In the genomic region with DNA sequence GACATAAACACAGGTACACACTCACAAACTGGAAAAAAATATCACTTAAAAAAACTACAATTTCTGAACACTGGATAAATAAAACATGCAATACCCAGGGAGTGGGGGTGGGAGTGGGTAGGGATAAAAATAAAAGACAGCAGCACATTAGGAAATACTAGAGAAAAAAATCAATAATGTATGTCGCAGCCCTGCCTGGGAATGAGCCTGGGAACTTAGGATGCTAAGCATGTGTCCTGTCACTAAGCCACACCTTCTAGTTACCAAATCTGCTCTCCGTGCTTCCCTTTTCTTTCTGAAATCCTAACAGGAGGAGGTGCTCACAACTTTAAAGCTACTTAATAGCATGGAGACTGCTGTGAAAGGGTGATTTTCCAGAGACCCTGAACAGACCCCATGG, we compare ENCODE assay signal across 26 mouse cellular contexts.
"Had no signal": no experiment of that assay in that cellular context is flagged by ENCODE, and none has a peak within 500 bp of the region (broad histone marks: within the 10 kb centered on the region; RNA-seq: fewer than 3 reads in every experiment).

No protein-coding gene starts in this region.

- H3K9me3 ChIP-seq: heart, embryonic 10.5 days; heart, embryonic 12.5 days; hindbrain, embryonic 10.5 days; hindbrain, embryonic 12.5 days; intestine, embryonic 15.5 days; limb, embryonic 13.5 days; limb, embryonic 15.5 days had no signal

- H3K4me3 ChIP-seq: gastrocnemius, adult 2 months; heart, adult 2 months; heart, embryonic 10.5 days; heart, embryonic 12.5 days; hindbrain, embryonic 10.5 days; hindbrain, embryonic 12.5 days; intestine, embryonic 15.5 days; layer of hippocampus, adult 2 months; left cerebral cortex, adult 2 months; limb, embryonic 13.5 days; limb, embryonic 15.5 days had no signal

- H3K4me2 ChIP-seq: heart, embryonic 12.5 days; hindbrain, embryonic 12.5 days; hindbrain, embryonic 14.5 days; intestine, embryonic 15.5 days; limb, embryonic 13.5 days; limb, embryonic 15.5 days had no signal

- H3K27ac ChIP-seq: gastrocnemius, adult 2 months; heart, adult 2 months; heart, embryonic 10.5 days; hindbrain, embryonic 10.5 days; hindbrain, embryonic 12.5 days; hindbrain, embryonic 14.5 days; intestine, embryonic 15.5 days; layer of hippocampus, adult 2 months; left cerebral cortex, adult 2 months; limb, embryonic 13.5 days; limb, embryonic 15.5 days; liver, embryonic 14.5 days had no signal

- ATAC-seq: hindbrain, embryonic 16.5 days; inflammation-experienced regulatory T-cells, adult 6 months; intestine, embryonic 15.5 days; intestine, postnatal 0 days had no signal

- H3K4me1 ChIP-seq: heart, embryonic 10.5 days; hindbrain, embryonic 10.5 days; hindbrain, embryonic 12.5 days; intestine, embryonic 15.5 days; limb, embryonic 13.5 days; limb, embryonic 15.5 days had no signal

- H3K27me3 ChIP-seq: heart, embryonic 12.5 days; hindbrain, embryonic 12.5 days; intestine, embryonic 15.5 days; limb, embryonic 13.5 days; limb, embryonic 15.5 days had no signal

- H3K9ac ChIP-seq: heart, embryonic 12.5 days; hindbrain, embryonic 12.5 days; hindbrain, embryonic 14.5 days; intestine, embryonic 15.5 days; limb, embryonic 13.5 days; limb, embryonic 15.5 days; liver, embryonic 14.5 days had no signal

- DNase-seq: gastrocnemius, adult 2 months; gastrocnemius, postnatal 10 days; gastrocnemius, postnatal 25 days; heart, adult 2 months; heart, postnatal 10 days; heart, postnatal 4 days; kidney, adult 18-20 months; kidney, adult 8-10 months; kidney, postnatal 10 days; kidney, postnatal 25 days; kidney, postnatal 4 days; left cerebral cortex, postnatal 4 days had no signal
